In genomic region chr13:49147858-49148226, GRCm38 (mm10) we compare ENCODE assay signal across 8 mouse cellular contexts. TPM values are rescaled to one million over a fixed set of nuclear protein-coding genes. Genes with fewer than 3 reads are reported as not detected.
DNase-seq lines count a peak whose midpoint lies in the region; ATAC-seq lines count a peak whose summit lies in the region.

Gene Wnk2, minus strand, starts transcription at chr13:49148014.

- H3K4me3 ChIP-seq in erythroblast, embryonic 14.5 days (replicated peaks) = peak within 1 kb of the TSS; percentile 51
- peak within 1 kb of the TSS; percentile 64 for H3K4me3 ChIP-seq in embryonic facial prominence, embryonic 14.5 days (ENCODE audit: low read depth, low read length)
- peak within 1 kb of the TSS; percentile 65 for H3K4me3 ChIP-seq in limb, embryonic 13.5 days
- H3K4me3 ChIP-seq in midbrain, embryonic 14.5 days (replicated peaks; ENCODE audit: low read depth, low read length) = peak within 1 kb of the TSS; percentile 95

- H3K27me3 ChIP-seq in erythroblast, embryonic 14.5 days (ENCODE audit: control insufficient read depth) = peaks cover 57% of the 10 kb centered on the region
- H3K27me3 ChIP-seq in embryonic facial prominence, embryonic 14.5 days (replicated peaks; ENCODE audit: control insufficient read depth, insufficient read depth, low read length) = peaks cover 26% of the 10 kb centered on the region
- peaks cover 78% of the 10 kb centered on the region for H3K27me3 ChIP-seq in limb, embryonic 13.5 days
- no peaks in the 10 kb centered on the region for H3K27me3 ChIP-seq in midbrain, embryonic 14.5 days (ENCODE audit: control insufficient read depth, insufficient read depth, low read length)
- no peaks in the 10 kb centered on the region for H3K27me3 ChIP-seq in splenic B cell, adult 2 months (ENCODE audit: control insufficient read depth, insufficient read depth, low read length, poor library complexity, severe bottlenecking)

- no peak within 1 kb of the TSS for H3K27ac ChIP-seq in embryonic facial prominence, embryonic 14.5 days (replicated peaks; ENCODE audit: low read depth, low read length)
- no peak within 1 kb of the TSS for H3K27ac ChIP-seq in limb, embryonic 13.5 days
- peak within 1 kb of the TSS; percentile 93 for H3K27ac ChIP-seq in midbrain, embryonic 14.5 days (replicated peaks; ENCODE audit: low read depth, low read length)

- H3K36me3 ChIP-seq in erythroblast, embryonic 14.5 days (ENCODE audit: control insufficient read depth) = no peaks in the 10 kb centered on the region
- H3K36me3 ChIP-seq in embryonic facial prominence, embryonic 14.5 days (ENCODE audit: control insufficient read depth, insufficient read depth, low read length) = no peaks in the 10 kb centered on the region
- H3K36me3 ChIP-seq in limb, embryonic 13.5 days = no peaks in the 10 kb centered on the region
- no peaks in the 10 kb centered on the region for H3K36me3 ChIP-seq in midbrain, embryonic 14.5 days (ENCODE audit: control insufficient read depth, insufficient read depth, low read length)
- H3K36me3 ChIP-seq in splenic B cell, adult 2 months (ENCODE audit: control insufficient read depth, insufficient read depth, low read length, poor library complexity, severe bottlenecking) = no peaks in the 10 kb centered on the region

- 2% methylated on average over 20 of the region's 43 CpGs for WGBS in embryonic facial prominence, embryonic 14.5 days
- WGBS in limb, embryonic 13.5 days = under 1% methylated on average over 36 of the region's 43 CpGs
- WGBS in midbrain, embryonic 14.5 days = under 1% methylated on average over 43 of the region's 43 CpGs

- peak within 1 kb of the TSS; percentile 72 for H3K9ac ChIP-seq in embryonic facial prominence, embryonic 14.5 days (ENCODE audit: low read depth, low read length)
- H3K9ac ChIP-seq in limb, embryonic 13.5 days = peak within 1 kb of the TSS; percentile 68
- H3K9ac ChIP-seq in midbrain, embryonic 14.5 days (replicated peaks; ENCODE audit: low read length) = peak within 1 kb of the TSS; percentile 98

- no peak for ATAC-seq in erythroblast, adult 5-6 weeks (replicated peaks; ENCODE audit: low FRiP score, poor library complexity, severe bottlenecking)
- ATAC-seq in embryonic facial prominence, embryonic 14.5 days (ENCODE audit: low read depth) = peak; percentile 75
- ATAC-seq in limb, embryonic 13.5 days (ENCODE audit: low FRiP score, low read depth) = peak; percentile 60
- peak; percentile 76 for ATAC-seq in midbrain, embryonic 14.5 days (ENCODE audit: low FRiP score, low TSS enrichment)

- H3K4me1 ChIP-seq in erythroblast, embryonic 14.5 days (ENCODE audit: control insufficient read depth) = peaks cover 7% of the 10 kb centered on the region
- peaks cover 6% of the 10 kb centered on the region; the same call in 1 of the 2 replicates for H3K4me1 ChIP-seq in embryonic facial prominence, embryonic 14.5 days (ENCODE audit: control insufficient read depth, insufficient read depth, low read length)
- H3K4me1 ChIP-seq in limb, embryonic 13.5 days = peaks cover 32% of the 10 kb centered on the region
- H3K4me1 ChIP-seq in midbrain, embryonic 14.5 days (ENCODE audit: control insufficient read depth, insufficient read depth, low read length) = peaks cover 37% of the 10 kb centered on the region

- peaks cover 2% of the 10 kb centered on the region; the same call in 1 of the 2 replicates for H3K9me3 ChIP-seq in erythroblast, embryonic 14.5 days (ENCODE audit: control insufficient read depth, low read length)
- no peaks in the 10 kb centered on the region for H3K9me3 ChIP-seq in embryonic facial prominence, embryonic 14.5 days (ENCODE audit: control insufficient read depth, low read length)
- no peaks in the 10 kb centered on the region for H3K9me3 ChIP-seq in limb, embryonic 13.5 days
- no peaks in the 10 kb centered on the region for H3K9me3 ChIP-seq in midbrain, embryonic 14.5 days (ENCODE audit: control insufficient read depth, low read length)

- peak within 1 kb of the TSS; percentile 92 for H3K4me2 ChIP-seq in embryonic facial prominence, embryonic 14.5 days (ENCODE audit: low read depth, low read length)
- peak within 1 kb of the TSS; percentile 92 for H3K4me2 ChIP-seq in limb, embryonic 13.5 days (replicated peaks)
- peak within 1 kb of the TSS; percentile 97 for H3K4me2 ChIP-seq in midbrain, embryonic 14.5 days (ENCODE audit: low read length)

- DNase-seq in embryonic facial prominence, embryonic 14.5 days (ENCODE audit: low spot score) = peak; percentile 82
- DNase-seq in heart, adult 8-10 months (ENCODE audit: low spot score) = no peak
- DNase-seq in kidney, adult 9 months = peak; percentile 64
- peak; percentile 92 for DNase-seq in midbrain, embryonic 14.5 days
- DNase-seq in splenic B cell, adult 2 months (ENCODE audit: low read depth, low spot score) = peak; percentile 74

RNA-seq across cellular contexts. Expression of gene Wnk2, which starts in this region (rescaled TPM):
- not detected in 2 replicates for polyA plus RNA-seq in erythroblast, embryonic 14.5 days (2012)
- total RNA-seq in erythroblast, adult 5-6 weeks (2015; ENCODE audit: low replicate concordance) = not detected in 2 replicates
- total RNA-seq in erythroblast, adult 5-6 weeks (2017; ENCODE audit: low replicate concordance) = not detected in 2 replicates
- polyA plus RNA-seq in embryonic facial prominence, embryonic 14.5 days (2014; fragmentation: Nextera tagmentation; extraction: Ambion mirVana) = 3.1 and 3.3 TPM in 2 replicates
- 10 to 100 TPM; 60.5 to 89.6 (median 75.4) TPM for total RNA-seq in heart, adult 8-10 months (2022)
- 2.0 and 2.1 TPM in 2 replicates for polyA plus RNA-seq in limb, embryonic 13.5 days (2015; fragmentation: Nextera tagmentation; extraction: Ambion mirVana)
- polyA plus RNA-seq in midbrain, embryonic 14.5 days (2014; fragmentation: Nextera tagmentation; extraction: Ambion mirVana) = 27.1 and 29.0 TPM in 2 replicates

Comparison
In these comparisons a context has a peak if more than half of its experiments do, and no peak if none do; other contexts are left out.
1. RNA of gene Wnk2 (total RNA-seq): 60.5 to 89.6 TPM in heart, adult 8-10 months; not detected in erythroblast, adult 5-6 weeks; every median in the first group is over 10 times any median in the second.
2. Peak in every context shown above with its lines, with median percentiles within 50 percentile points of each other: H3K4me3 ChIP-seq, H3K4me2 ChIP-seq and H3K9ac ChIP-seq.